Mouse (Mus musculus) forelimb bud, embryonic 11.5 days (tissue): ENCODE results near the gene Mthfd1l.

Experiments used
- DNase-seq: peaks from one replicate; pipeline ENCODE4 v3.0.0-alpha.2; 2012; ENCODE audit warnings: low read depth, low spot score

Mthfd1l gene

DNA sequence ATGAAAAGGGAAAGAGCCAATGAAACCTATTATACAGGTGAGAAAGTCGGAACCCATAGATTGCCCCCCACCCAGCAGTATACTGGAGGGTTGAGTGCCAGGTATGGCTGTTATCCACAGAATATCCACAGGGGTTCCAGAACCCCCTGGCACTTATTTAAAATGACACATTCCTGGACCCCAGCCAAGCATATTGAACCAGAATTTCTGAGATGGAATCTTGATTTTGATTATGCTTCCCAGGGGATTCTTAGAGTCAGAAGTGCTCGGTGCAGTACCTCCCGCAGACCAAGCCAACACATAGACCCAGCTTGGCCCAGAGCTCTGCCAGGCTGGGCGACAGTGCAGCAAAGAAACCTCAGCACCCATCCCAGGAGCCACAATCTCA, 3.7 kb downstream of the Mthfd1l start:
- no peak for DNase-seq

DNA sequence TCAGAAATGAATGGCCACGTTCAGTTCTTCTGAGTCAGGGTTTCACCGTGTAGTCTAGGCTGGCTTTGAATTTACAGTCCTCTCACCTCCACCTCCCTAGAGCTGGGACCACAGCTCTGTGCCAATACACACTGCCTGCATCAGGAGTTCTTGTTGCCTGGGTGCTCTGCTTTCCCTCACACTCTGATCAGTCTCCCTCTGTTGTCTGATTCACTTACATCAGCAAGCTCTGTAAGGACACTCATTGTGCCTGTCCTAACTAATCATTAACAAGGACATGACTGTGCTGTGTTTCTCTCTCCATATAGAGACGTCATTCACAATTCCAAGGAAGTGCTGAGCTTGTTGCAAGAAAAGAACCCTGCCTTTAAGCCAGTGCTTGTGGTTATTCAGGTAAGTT, 5.4 kb downstream of the Mthfd1l start:
- no peak for DNase-seq

DNA sequence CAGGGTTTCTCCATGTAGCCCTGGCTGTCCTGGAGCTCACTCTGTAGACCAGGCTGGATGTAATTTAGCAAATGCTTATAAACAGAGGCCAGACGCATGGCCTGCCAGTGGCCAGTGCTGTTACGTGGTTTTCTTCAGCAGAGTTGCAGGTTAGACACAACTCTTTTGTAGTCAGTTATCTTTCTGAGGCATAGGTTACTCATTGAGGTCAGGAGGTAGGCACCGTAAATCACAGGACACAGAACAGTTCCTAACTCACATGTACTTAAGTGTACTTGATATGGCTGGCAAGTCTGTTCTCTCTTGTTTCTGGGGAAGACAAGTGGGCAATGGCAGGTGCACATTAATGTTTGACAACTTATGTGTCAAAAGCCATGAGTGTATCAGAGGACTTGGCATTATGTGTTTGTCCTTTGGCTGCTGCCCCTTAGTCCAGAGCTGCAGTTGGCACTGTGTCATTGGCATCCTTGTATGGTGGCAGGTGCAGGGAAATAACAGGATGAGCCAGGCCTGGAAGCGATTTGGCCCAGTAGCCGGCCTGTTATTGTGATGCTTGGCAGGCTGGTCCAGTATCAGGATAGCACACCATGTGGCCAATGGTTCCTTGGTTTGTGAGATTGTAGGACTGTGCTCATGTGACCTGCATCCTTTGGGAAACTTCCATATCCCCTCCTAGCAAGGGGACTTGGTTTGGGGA, 6.0 kb downstream of the Mthfd1l start:
- DNase-seq: no peak

DNA sequence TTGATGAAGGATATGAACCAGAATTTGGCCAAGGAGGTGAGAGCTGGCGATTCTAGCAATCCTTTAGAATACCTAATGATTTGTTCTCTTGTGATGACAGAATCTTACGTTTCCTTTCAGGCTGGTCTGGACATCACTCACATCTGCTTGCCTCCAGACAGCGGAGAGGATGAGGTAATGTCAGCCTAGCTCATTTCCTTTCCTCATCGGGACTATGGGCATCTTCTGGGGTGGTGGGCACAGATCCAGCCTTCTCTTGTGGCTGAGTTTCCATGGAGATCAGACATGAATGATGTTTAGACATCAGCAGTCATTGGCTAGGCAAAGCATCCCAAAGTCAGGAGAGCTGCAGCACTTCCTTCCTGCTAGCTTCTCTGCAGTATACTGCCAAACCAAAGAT, 7.3 kb downstream of the Mthfd1l start:
- DNase-seq: no peak

DNA sequence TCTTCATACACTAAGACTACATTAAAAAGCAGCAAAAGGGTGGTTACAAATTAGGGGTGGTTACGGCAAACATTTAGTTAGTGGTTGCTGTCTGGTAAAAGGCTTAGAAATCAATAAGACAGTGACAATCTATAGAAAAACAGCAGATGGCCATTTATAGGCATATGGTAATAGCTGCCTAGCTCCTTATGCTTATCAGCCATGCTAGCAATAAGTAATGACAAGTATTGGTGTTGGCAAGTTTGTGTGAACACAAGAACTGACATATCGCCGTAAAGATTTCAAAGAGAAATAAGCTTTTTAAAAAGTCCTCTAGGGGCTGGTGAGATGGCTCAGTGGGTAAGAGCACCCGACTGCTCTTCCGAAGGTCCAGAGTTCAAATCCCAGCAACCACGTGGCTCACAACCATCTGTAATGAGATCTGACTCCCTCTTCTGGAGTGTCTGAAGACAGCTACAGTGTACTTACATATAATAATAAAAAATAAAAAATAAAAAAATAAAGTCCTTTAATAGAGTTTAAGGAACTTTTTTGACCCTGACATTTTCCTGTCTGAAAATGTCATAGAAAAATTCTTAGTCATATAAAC, 17.5 kb downstream of the Mthfd1l start:
- no peak for DNase-seq

DNA sequence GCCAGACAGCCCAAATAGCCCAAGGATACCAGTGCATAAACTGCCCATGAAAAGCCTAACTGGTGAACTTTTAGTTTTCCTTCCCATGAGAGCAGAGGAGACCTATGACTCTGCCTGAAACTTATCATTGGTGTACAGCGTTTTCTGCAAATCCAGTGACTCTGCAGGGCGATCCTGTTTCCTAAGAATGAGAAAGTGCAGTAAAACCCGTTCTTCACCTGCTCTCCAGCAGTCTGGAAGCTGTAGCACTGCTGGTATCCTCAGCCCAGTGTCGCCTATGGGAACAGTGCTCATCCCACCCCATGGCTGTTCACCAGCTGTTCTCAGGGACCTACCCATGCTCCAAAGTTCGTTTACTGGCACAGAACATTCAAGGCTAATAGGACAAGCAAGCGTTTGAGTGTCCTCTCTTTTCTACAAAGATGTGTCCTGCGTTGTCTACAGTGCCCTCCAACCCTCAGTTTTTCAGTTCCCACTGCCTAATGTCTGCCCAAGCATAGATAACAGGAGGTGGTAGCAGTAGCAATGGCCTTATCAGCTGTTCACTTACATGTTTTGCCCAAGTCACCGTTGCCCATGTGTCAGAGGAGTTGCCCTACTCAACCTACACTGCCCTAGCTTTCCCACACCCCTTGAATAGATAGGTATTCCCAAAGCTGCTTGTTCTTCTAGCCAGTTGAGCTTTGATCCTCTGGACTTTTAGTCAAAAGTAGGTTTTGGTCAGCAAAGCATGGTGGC, 20.6 kb downstream of the Mthfd1l start:
- no peak for DNase-seq

DNA sequence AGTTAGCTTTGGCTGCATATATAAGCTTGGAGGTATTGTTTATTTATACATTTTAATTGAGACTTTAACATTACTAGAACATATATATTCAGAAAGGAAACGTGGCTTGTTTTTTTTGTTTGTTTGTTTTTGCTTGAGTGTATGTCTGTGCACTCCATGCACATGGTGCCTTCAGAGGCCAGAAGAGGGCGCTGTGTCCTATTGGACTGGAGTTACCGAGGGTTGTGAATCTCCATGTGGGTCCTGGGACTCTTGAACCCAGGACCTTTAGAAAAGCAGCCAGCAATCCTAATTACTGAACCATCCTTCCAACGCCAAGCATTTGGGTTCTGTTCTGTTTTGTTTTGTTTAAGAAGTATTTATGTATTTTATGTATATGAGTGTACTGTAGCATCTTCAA, 22.4 kb downstream of the Mthfd1l start:
- DNase-seq: no peak

DNA sequence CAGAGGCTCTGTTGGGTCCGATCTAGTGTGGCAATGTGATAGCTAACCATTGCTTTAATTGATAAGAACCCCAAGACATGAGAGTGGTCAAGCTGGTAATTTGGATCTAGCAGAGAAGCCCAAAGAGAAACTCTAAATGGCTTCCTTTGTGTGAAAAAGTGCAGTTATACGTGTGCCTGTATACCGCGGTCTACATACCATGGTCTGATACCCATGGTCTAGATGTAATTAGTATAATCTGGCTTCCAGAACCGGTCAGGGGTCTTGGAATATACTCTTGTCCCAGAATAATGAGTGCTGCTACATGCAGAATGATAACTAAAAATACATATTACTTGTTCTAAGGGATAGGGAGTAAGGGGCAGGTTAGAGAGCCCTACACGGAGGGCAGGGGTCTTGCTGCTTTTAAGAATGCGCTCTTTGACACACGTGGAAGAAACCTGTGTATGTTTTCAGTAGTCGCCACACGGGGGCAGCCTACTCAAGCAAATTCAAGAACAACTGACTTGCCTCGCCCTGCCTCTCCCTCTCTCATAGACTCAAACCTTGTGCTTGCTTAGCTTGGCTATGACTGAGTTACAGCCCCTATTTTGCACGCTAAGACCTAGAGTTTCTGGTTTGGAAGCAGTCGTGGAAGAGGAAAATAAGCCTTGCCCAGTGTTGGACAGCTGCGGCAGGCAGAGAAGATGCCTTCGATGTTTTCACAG, 23.4 kb downstream of the Mthfd1l start:
- peak; percentile 84 for DNase-seq

DNA sequence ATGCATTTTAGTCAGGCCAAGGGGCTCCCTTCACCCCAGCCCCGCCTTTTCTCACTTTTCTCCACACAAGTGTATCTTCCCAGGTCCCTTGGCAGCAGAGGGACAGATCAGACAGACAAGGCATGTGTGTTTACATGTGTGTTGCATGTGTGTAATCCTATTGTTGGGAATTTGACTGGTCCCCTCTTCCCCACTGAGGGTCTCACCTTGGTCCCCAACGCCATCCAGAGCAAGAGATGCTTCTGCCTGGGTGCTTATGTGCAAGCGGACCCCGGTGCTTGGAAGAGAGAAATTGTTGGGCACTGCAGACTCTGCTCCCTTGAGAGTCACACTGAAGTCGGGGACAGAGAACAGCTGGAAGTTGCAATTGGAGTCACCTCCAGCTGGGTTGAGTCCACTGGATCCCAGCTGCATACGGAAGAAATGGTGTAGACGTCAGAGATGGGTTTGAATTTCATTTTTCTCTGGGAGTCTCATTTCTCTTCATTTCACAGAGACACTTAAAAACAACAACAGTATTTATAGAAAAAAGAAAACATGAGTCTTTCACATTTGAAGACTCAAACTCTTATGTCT, 25.0 kb downstream of the Mthfd1l start:
- DNase-seq: no peak

DNA sequence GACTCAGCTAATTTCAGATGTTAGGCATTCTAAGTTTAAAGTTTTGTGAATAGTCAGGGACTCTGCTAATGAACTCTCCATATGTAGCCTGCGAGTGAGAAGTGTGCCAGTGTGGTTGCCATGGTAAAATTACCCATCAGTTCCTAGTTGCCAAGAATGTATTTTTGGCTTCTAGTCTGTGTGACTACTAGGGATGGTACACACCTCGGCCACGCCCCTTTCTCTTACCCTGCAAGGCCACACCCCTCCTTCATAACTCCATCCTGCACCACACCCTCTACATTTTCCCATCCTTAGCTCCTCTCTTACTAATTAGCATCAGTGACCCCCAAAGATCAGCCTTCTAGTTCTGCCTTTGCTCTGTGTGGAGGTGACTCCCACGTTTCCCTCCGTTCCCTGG, 29.8 kb downstream of the Mthfd1l start:
- no peak for DNase-seq

DNA sequence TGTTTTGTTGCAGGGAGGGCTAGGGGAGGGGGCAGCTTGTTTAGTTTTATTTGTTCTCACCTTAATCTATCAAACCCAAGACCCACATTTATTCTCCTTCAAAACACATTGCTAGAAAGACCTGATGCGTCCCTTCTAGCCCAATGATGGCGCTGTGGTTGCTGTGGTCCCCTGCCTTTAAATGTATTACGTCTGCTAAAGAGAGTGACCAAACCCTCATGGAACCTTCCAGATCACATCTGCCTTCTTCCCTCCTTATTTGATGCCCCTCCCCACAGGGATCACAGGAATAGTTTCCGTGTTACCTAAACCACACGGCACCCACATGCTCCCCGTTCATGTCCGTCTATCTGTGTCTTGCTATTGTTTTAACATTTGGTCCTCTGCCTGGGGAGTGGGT, 32.3 kb downstream of the Mthfd1l start:
- no peak for DNase-seq

DNA sequence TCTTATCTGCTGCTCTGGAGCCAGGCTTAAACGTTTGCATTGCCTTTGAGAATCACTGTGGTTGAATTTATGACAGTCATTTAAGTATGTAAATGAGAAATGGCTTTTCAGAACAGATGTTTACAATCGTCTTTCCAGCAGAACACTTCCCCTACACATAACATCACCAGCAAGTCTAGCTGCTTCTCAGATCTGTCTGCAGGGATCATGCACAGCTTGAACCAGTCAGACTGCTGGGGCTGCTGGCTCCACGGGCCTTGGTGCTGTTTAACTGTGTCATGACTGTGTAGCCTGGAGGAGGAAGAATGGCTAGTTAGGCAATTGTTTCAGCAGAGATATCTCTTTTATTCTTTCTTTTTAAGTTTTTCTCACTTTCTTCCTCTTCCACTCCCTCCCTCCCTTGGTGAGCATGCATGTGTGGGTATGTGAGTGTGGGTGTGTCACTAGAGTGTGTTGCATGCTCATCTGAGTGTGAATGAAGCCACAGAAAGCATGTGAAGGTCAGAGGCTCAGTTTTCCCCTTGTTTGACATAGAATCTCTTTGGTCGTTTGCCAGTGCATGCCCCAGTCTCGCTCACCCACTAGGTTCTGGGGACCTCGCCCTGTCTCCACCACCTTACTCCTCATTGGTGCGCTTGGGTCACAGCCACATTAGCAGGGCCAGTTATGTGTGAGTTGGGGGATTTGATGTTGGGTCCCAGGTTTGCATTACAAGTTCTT, 33.5 kb downstream of the Mthfd1l start:
- DNase-seq: peak; percentile 12

DNA sequence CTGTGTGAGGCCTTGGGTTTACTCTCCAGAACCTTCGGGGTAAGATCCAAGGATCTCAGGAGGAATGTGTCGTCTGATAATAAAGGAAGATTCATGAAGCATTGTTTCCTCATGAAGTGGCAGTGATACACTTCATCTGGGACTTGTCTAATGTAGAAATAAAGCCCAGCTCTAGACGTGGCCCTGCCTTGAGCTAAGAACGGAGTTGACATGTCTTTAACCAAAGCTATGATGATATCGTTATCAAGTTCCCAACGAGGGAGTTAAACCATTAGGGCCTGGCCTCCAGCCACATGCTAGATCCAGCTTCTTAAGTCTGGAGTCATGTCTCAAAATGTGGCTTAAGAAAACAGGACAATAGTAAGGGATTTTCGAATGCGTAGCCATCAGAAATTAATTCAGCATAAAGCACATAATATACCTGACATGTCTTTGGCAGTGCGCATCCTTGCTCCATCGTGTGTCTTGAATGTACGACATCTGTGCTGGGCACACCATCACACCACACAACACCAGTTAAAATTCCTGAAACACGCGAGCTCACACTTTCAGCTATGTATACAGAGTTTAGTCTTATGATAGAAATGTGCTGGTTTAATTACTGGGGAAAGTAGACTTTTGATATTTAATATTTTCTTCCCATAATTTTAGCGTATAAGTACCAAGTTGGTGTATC, 49.8 kb downstream of the Mthfd1l start:
- DNase-seq: no peak

DNA sequence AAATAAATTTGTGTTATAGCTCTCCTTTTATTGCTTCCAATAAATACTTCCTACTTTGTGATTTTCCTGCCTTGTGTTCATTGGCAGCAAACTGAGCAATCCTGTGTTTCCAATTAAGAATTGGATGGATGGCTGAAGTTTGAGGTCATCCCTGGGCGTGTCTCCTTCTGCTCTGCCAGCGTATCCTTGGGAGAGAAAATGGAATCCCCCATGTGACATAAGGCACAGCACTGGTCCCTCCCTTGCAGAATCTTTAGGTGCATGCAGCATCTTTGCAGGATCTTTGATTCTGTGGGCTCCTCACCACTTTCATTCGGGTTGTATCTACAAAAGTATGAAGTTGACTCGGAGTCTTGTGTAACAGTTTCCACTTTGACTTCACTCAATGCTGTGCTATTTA, 53.7 kb downstream of the Mthfd1l start:
- no peak for DNase-seq

DNA sequence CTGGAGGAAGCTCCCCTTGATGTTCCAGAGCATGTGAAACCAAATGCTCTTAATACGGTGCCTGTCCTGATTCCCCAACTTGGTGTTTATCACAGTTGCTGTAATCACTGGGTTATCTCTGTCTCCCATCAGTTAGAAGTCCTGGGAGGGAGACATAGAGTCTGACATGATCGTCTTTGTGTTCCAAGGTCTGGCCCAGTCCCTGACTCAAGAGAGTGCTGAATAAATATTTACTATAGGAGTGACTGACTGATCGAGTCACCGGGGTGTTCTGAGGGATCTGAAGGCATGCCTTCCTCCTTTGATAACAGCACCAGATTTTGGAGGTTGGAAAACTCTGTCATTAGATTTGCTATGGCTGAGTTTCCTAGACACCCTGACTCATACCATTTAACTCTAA, 54.5 kb downstream of the Mthfd1l start:
- DNase-seq: no peak

DNA sequence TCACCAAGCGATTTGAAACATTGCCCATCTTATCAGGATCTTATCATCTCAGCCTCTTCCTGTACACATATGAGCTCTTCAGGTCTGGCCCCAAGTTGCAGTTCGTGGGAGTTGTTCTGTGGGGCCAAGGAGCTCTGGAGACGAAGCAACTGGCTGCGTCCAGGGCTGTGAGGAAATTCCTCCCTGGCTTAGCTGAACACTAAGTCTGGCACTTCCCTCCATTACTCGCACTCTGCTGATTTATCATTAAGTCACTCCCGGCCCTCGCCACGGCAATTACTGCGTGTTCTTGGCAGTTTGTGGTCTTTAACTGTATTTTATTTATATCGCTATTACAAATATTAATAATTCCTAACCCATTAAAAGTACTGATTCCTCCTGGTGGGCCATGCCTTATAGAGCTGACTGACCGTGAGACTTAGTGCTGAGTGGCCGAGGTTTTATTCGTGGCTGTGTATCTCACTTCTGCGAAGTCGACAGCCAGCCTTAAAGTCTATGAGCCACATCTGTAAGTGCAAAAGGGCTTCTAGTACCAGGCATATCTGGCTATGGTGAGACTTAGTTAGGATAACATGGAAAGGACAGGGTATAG, 56.0 kb downstream of the Mthfd1l start:
- DNase-seq: no peak

DNA sequence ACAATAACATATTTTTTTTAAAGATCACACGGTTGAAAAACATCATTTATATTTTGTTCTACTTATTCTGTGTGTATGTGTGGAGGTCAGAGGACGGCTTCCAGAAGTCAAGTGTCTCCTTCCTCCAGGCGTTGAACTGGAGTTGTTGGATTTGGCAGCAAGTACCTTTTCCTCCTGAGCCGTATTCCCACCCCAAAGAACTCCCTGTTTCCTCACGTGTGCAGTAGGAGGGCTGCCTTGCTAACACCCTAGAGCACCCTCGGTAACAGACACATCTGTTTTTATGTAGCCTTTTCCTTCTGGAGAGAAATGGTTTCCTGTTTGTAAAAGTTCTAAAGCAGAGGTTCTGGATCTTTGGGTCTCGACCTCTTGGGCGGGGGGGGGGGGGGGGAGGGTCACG, 60.8 kb downstream of the Mthfd1l start:
- DNase-seq: no peak

DNA sequence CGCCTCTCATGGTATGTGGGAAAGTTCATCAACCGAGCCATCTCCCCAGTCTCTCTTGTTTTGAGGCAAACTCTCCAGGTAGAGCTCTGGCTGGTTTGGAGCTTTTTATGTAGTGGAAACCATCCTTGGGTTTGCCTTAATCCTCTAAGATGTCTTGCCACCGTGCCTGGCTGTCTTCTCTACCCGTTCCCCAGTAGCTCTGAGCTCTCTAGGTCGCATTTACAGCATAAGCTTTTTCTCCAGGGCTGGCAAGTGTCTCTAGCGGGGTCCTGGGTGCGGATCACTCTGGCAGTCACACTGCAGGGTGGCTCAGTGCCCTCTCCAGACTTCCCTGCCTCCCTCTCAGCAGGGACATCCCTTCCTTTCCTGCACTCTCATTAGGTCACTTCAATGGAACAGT, 63.6 kb downstream of the Mthfd1l start:
- DNase-seq: no peak

DNA sequence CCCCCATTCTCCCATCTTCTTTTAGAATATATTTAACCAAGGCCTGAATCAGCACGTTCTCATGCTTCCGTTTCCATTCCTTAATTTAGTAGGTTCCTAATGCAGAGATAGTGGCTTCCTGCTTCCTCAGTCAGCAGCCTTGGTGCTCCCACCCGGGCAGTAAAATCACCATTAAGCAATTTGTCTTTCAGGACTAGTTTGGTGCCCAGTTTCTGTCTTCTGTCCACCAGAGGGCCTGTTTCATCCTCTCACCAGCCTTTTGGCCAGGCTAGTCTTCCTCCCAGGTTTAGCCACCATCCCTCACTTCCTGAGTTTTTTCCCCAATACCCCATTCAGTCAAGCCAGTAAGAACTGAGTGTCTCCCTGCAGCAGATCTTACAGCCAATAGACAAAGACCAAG, 64.1 kb downstream of the Mthfd1l start:
- DNase-seq: no peak

DNA sequence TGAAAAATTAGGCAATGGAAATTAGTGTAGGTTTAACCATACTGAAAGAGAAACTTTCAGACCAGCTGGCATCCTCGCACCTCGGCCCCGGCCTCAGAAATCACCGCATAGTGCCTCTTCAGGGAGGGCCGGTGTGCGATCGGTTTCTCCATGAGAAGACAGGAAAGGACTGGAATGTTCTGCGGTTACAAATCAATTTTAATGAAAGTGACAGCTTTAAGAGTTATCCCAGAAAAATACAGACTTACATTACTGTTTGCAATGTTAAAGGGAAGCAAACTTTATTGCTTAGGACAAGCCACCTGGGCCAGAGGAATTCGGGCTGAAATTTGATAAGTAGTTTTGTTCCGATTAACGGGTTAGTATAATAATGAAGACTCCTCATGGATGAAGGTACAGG, 65.7 kb downstream of the Mthfd1l start:
- no peak for DNase-seq

DNA sequence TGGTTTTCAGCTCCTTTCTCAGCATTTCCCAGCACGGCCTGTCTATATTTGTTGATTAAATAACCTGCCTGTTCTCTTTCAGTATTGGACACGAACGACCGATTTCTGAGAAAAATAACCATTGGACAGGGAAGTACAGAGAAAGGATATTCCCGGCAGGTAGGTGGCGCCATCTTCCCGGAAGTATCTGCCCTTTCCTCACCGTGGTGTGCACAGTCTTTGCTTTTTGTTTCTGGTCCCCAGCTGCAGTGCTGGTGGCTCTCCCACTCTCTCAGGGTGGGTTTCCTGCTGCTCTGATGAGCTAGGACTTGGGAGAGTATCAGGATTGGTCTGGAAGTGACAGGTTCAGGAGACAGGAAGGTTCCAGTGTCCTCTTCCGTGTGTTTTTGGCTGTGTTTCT, 68.8 kb downstream of the Mthfd1l start:
- DNase-seq: peak; percentile 18
